Mouse (Mus musculus) retina, adult 2 months (tissue): ENCODE data around the gene Ccdc6.

Experiments
- DNase-seq: peaks from one replicate; pipeline ENCODE4 v3.0.0-alpha.2; 2012; ENCODE audit warnings: low read depth, low spot score

Gene Ccdc6

DNA sequence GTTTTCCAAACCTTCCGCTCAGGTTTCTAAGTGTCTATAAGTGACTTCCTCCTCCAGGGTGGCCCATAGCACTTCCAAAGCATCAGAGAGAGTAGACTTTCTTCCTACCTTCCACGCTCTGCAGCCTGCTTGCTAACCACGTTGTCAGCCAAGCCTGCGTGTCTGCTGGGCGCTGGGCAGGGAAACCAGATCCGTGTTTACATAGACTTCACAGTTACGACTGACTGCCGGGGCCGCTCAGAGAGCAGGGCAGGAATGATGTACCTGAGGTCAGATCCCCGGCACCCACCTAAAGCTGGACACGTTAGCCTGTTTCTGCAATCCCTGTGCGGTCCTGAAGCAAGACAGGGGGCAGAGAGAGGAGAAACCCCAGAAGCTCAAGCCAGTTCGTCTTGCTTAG, 71.5 kb downstream of the Ccdc6 start:
- DNase-seq = no peak

DNA sequence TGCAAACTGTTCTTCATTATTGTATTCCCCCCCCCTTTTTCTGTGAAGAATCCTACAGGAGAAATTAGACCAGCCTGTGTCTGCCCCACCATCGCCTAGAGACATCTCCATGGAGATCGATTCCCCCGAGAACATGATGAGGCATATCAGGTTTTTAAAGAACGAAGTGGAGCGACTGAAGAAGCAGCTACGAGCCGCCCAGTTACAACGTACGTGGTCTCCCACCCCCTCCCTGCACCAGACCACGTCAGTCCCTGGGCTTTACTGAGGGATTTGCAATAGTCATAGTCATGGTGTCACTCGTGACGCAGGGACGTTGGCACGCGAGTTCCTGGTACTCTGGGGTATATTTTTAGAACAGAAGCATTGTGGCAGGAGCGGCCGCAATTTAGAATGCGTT, 72.1 kb downstream of the Ccdc6 start:
- DNase-seq = no peak

- DNase-seq = no peak
Observed at GRCm38 (mm10) chr10:70173314-70173713, 76.4 kb downstream of the Ccdc6 start.

DNA sequence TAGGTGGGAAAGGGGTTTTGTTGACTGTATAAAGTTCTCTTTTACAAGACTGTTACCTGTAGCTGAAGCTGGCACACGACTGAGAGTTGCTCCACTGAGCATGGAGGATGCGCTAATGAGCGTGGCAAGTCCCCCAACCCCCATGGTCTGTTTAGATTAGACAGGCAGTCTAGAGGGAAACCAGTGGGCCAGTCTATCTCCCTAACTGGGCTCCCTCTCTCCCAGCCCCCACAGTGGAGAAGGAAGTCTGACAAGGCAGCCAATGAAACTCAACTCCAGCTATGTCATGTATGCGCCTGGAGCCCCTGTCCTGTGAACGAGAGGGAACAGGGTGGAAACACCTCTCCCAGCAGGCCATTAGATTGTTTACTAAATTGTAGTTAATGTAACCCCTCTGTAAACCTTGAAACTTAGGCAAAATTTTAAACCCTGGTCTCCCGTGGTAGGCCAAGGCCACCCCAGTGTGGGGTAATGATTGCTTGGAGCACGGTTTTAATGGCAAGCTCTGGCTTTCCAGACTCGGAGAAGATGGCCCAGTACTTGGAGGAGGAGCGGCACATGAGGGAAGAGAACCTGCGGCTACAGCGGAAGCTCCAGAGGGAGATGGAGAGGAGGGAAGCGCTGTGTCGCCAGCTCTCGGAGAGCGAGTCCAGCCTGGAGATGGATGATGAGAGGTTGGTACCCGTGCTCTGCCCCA, 77.7 kb downstream of the Ccdc6 start:
- no peak for DNase-seq

GRCm38 (mm10) chr10:70180727-70181126, 83.8 kb downstream of the Ccdc6 start:
- no peak for DNase-seq

DNA sequence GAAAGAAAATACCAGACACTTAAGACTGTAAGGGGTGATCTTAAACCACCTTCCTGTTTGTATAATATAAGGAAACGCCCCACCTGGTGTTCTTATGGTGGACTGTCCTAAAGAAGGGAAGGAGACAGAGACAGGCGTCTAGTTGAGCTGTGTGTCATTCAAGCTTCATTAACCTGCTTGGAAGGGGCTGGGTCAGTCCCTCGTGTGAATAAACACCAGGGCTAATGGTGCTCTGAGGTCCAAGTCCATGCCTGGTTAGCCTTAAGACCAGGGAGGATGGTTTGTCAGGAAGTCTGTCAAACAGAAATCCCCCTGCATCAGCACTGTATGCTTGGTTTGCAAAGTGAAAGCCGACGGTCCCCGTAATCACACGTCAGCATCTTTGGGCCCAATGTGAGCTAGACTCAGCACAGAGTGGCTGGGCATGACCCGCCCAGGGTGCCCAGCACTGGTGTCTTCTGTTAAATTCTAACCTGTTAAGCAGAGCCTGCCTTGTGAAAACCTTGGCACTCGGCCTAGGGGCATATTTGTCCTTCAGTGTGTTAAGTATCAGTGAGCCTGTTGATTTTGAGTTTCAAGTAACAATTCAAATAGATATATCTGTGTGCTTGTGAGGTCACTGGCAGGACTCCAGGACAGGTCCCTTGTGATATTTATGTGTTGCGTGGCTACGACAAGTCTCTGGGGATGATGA, 84.5 kb downstream of the Ccdc6 start:
- DNase-seq = no peak

- DNase-seq = no peak
Observed at GRCm38 (mm10) chr10:70183210-70184080, 86.5 kb downstream of the Ccdc6 start.

- DNase-seq = no peak
Observed at GRCm38 (mm10) chr10:70186136-70186535, 89.2 kb downstream of the Ccdc6 start.

DNA sequence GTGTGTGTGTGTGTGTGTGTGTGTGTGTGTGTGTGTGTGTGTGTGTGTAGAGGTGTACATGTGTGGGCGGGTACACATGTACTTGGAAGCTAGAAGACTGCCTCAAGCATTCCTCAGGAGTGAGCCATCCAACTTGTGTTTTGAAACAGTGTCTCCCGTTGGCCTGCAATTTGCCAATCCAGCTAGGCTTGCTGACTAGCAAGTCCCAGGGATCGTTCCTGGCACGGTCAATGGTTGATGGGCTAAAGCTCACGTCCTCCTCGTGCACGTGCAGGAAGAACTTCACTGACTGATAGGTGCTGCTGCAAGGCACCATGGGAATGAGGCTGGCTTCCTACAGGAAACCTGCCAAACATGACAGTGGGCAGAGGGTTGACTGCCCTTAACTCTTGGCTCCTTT, 89.7 kb downstream of the Ccdc6 start:
- no peak for DNase-seq

DNA sequence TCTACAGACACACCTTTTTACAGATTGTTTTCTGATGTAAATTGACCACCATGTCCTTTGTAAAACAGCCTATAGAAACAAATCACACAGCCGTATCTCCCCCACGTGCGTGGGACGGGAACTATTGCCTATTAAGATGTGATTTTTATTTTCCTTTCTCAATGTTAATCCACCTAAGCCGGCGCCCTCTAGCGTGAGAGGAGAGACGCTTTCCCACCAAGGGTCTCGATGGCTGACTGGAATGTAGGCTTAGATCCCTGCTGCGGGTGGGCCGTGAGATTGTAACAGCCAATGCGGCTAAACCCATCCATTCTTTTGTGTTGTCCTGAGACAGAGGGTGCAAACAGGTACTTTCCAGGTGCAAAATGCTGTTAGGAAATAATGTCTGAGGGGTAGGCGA, 92.9 kb downstream of the Ccdc6 start:
- DNase-seq = no peak

GRCm38 (mm10) chr10:70194283-70194682, 97.4 kb downstream of the Ccdc6 start:
- DNase-seq = no peak

GRCm38 (mm10) chr10:70195279-70195678, 98.4 kb downstream of the Ccdc6 start:
- DNase-seq = no peak

GRCm38 (mm10) chr10:70195786-70196185, 98.9 kb downstream of the Ccdc6 start:
- DNase-seq = no peak

DNA sequence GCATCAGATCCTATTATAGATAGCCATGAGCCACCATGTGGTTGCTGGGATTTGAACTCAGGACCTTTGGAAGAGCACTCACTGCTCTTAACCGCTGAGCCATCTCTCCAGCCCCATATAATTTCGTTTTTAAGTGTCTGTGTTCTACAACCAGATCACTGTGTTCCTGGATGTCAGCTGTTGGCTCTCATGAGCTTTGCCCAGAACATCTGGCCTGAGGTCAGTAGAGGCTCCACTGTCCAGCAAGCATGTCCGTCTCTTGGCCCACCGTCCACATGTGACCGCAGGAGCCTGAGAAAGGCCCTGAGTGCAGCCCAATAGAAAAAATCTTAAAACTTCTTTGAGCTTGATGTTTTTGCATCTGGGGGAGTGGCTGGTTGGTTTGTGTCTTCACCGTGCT, 99.7 kb downstream of the Ccdc6 start:
- DNase-seq = no peak

- no peak for DNase-seq
Observed at GRCm38 (mm10) chr10:70197601-70198000, 100.7 kb downstream of the Ccdc6 start.

DNA sequence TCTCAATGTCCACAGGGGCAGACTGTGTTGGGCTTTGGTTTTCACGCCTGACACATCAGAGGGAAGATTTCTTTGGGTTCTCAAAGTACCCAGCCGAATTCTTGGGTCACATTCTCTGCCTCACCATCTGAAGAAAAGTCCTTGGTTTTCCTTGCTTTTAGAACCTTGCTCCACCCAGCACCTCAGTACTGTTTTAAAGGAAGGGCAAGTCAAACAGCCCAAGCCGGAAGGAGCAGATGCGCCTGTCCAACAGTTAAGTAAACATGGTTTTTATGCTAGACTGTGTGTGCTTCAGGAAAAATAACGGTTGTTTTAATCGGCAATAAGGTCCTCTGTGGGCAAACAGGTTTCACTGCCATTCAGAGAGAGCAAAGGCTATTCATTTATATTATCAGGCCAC, 101.1 kb downstream of the Ccdc6 start:
- no peak for DNase-seq

DNA sequence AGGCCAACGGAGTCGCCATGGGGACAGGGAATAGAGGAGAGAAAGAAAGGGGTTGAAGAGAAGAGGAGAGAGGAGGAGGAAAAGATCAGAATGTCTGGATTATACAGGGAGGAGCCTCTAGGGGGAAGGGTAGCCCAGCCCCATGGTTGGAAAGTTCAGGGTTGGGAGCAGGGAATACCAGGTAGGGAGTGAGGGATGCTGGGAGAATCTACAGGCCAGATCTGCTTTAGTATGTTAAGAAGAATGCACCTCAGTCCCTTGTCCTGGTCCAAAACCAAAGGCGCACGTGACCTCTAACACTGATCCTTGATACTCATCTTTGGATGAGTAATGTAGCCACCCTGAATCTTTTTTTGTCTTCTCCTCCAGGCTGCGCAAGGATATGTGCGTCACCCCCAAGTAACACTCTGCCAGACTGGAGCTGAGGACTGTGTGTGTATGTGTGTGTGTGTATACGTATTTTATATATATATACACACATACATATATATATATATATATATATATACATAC, 102.1 kb downstream of the Ccdc6 start:
- no peak for DNase-seq

DNA sequence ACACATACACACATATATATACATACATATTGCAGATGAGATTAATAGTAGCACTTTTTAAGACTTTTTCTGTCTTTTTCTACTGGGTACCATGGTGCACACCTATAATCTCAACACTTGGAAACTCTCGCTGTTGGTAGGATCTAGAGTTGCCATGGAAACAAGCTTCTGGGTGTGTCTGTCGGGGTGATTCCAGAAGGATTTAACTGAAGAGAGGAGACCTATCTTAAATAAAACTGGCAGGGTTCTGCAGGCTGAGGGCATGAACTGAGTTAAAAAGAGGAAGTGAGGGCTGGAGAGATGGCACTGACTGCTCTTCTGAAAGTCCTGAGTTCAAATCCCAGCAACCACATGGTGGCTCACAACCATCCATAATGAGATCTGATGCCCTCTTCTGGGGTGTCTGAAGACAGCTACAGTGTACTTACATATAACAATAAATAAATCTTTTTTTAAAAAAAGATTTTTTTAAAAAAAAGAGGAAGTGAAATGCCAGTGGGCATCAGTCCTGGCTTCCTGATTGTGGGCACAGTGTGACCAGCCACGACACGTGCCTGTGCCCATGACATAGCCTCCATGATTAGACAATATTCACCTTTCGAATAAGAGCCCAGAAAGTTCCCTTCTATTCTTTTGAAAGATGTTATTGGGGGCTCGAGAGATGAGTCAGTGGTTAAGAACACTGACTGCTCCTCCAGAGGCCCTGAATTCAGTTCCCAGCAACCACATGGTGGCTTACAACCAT, 102.7 kb downstream of the Ccdc6 start:
- no peak for DNase-seq

GRCm38 (mm10) chr10:70200889-70201500, 104.1 kb downstream of the Ccdc6 start:
- no peak for DNase-seq

DNA sequence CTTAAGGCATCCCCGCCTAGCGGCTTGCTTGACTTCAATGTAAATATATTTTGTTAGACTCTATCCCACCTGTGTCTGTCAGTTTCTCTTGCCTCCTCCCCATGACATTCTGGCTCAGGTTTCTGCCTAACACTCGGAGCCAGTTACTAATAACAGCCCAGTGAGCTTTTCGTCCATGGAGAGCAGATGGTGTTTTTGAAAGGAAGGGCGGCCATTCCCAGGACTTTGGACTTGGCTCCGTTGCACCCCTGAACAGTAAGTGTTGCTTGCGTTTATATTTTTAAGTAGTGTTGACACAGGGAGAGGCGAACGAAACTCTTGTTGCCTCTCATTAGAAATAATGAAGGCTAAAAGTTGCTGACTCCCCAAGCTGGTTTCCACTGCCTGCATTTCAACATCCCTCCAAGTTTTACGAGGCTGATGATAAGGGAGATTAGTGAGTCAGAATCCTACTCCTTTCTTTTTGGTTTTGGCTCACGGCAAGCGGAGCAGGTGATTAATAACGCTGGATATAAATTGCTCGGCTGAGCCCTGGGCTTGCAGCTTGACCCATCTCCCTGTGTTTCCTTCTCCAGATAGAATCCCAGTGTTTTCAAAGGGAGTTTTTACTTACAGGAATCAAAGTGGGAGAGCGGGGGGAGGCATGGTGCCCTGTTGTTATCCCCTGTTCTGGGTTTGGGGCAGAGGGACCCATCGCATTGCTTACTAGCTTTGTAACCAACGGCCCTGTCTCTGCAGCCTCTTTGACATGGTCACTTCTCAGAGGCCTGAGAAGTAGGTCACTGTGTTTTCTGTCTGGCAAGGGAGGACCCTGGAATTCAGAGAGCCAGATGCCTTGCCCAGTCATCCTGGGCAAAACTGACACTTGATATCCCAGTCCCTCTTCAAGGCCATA, 107.8 kb downstream of the Ccdc6 start, which contains the start of gene Mrln:
Mrln (plus strand) TSS at position 160 of the 895 bp plus-strand sequence.
- no peak for DNase-seq
